Mouse (Mus musculus): ENCODE results near the gene Nupr1l. TPM values are rescaled to one million over a fixed set of nuclear protein-coding genes. Genes with fewer than 3 reads are reported as not detected.

Nupr1l gene
- polyA plus RNA-seq, 1 experiment, result 4.5 TPM

DNA sequence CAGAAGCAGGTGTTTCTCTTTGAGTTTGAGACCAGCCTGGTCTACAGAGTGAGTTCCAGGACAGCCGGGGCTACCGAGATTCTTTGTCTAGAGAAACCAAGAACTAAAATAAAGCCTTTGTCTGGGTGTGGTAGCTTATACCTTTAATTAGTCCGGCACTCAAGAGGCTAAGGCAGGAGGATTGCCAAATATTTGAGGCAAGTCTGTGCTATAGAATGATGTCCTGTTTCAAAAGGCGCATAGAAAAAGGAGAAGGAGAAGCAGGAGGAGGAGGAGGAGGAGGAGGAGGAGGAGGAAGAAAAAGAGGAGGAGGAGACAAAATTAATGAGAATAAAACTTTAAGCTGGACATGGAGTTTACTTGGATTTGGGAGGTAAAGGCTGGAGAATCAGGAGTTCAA is 54.9 kb downstream of the Nupr1l start:
- H3K27ac ChIP-seq (ENCODE audit: insufficient read depth, low read depth, low read length), result no peak overlapping the region
- peaks cover 20% of the 10 kb centered on the region for H3K4me1 ChIP-seq (ENCODE audit: control insufficient read depth, insufficient read depth, low read length)
- H3K4me3 ChIP-seq (ENCODE audit: insufficient read depth, low read length), result no peak overlapping the region
- no peak for TF ChIP-seq CTCF (IDR thresholded peaks at IDR 0.05; ENCODE audit: low read depth, low read length)
- no peak for TF ChIP-seq POLR2A (IDR thresholded peaks at IDR 0.05; ENCODE audit: borderline replicate concordance, low read depth, low read length)

Other genes starting within 250 kb of the Nupr1l start
- gene Zfp11, start 238.4 kb upstream of the Nupr1l start, polyA plus RNA-seq (2012; ENCODE audit: insufficient read depth, insufficient read length, missing spikeins), result 2.4 TPM in 2 replicates
- gene Sept14, start 200.0 kb upstream of the Nupr1l start, polyA plus RNA-seq (2012; ENCODE audit: insufficient read depth, insufficient read length, missing spikeins), result not detected in 2 replicates
- gene Mrps17, start 193.0 kb upstream of the Nupr1l start, polyA plus RNA-seq (2012; ENCODE audit: insufficient read depth, insufficient read length, missing spikeins), result 72.2 and 75.6 TPM in 2 replicates
- 42.7 and 46.1 TPM in 2 replicates for gene Nipsnap2, start 183.5 kb upstream of the Nupr1l start, polyA plus RNA-seq (2012; ENCODE audit: insufficient read depth, insufficient read length, missing spikeins)
- 7.5 and 7.9 TPM in 2 replicates for gene Psph, start 121.1 kb upstream of the Nupr1l start, polyA plus RNA-seq (2012; ENCODE audit: insufficient read depth, insufficient read length, missing spikeins)
- gene Sumf2, start 61.6 kb upstream of the Nupr1l start, polyA plus RNA-seq (2012; ENCODE audit: insufficient read depth, insufficient read length, missing spikeins), result 15.4 and 20.5 TPM in 2 replicates
- 253 and 308 TPM in 2 replicates for gene Chchd2, start 21.1 kb upstream of the Nupr1l start, polyA plus RNA-seq (2012; ENCODE audit: insufficient read depth, insufficient read length, missing spikeins)
- gene Zbed5, start 12.8 kb upstream of the Nupr1l start, polyA plus RNA-seq (2012; ENCODE audit: insufficient read depth, insufficient read length, missing spikeins), result 0.95 TPM in 1 of 2 replicates, not detected in the other
- gene Phkg1, start 10.0 kb upstream of the Nupr1l start, polyA plus RNA-seq (2012; ENCODE audit: insufficient read depth, insufficient read length, missing spikeins), result 0.29 and 0.51 TPM in 2 replicates
- 16.5 and 17.7 TPM in 2 replicates for gene Vkorc1l1, start 33.4 kb downstream of the Nupr1l start, polyA plus RNA-seq (2012; ENCODE audit: insufficient read depth, insufficient read length, missing spikeins)
- gene Gusb, start 94.5 kb downstream of the Nupr1l start, polyA plus RNA-seq (2012; ENCODE audit: insufficient read depth, insufficient read length, missing spikeins), result 340 and 349 TPM in 2 replicates
- gene Asl, start 120.7 kb downstream of the Nupr1l start, polyA plus RNA-seq (2012; ENCODE audit: insufficient read depth, insufficient read length, missing spikeins), result 72.7 and 80.7 TPM in 2 replicates
- 30.1 and 31.5 TPM in 2 replicates for gene Crcp, start 120.8 kb downstream of the Nupr1l start, polyA plus RNA-seq (2012; ENCODE audit: insufficient read depth, insufficient read length, missing spikeins)
- gene Tpst1, start 164.8 kb downstream of the Nupr1l start, polyA plus RNA-seq (2012; ENCODE audit: insufficient read depth, insufficient read length, missing spikeins), result 14.7 and 15.5 TPM in 2 replicates
- 4.8 and 5.8 TPM in 2 replicates for gene Kctd7, start 236.3 kb downstream of the Nupr1l start, polyA plus RNA-seq (2012; ENCODE audit: insufficient read depth, insufficient read length, missing spikeins)